Mouse (Mus musculus) lung, embryonic 15.5 days (tissue): ENCODE results near the gene Slc1a3. TPM values are rescaled to one million over a fixed set of nuclear protein-coding genes. Genes with fewer than 3 reads are reported as not detected.
"Not testable (repeated sequence)": the region's sequence is repeated elsewhere in the genome, so short reads cannot be mapped to it uniquely, and the experiment has no call there.

Source experiments
- ATAC-seq: fragments of 200-750 bp; cut with Nextera tagmentation; 2 replicates; pipeline ENCODE4 v1.8.0; 2017; ENCODE audit warnings: moderate number of reproducible peaks, borderline replicate concordance; ENCODE audit not compliant: low FRiP score, low TSS enrichment; ENCODE audit errors: extremely low read depth
- H3K27ac ChIP-seq: fragments of 300-500 bp; sonication (generic); 2 replicates; pipeline ENCODE4 v1.5.1; 2015; ENCODE audit warnings: moderate library complexity, mild to moderate bottlenecking, inconsistent platforms
- H3K27me3 ChIP-seq: fragments of 300-500 bp; sonication (generic); 2 replicates; pipeline ENCODE4 v1.6.1; 2015; ENCODE audit warnings: inconsistent platforms
- H3K36me3 ChIP-seq: fragments of 300-500 bp; sonication (generic); 2 replicates; pipeline ENCODE4 v1.6.1; 2015; ENCODE audit warnings: inconsistent platforms
- H3K4me1 ChIP-seq: fragments of 300-500 bp; sonication (generic); 2 replicates; pipeline ENCODE4 v1.6.1; 2015; ENCODE audit warnings: inconsistent platforms
- H3K4me2 ChIP-seq: fragments of 300-500 bp; sonication (generic); 2 replicates; pipeline ENCODE4 v1.6.1; 2015; ENCODE audit warnings: inconsistent platforms, mild to moderate bottlenecking, moderate library complexity
- H3K4me3 ChIP-seq: fragments of 300-500 bp; sonication (generic); 2 replicates; pipeline ENCODE4 v1.5.1; 2015; ENCODE audit warnings: mild to moderate bottlenecking, inconsistent platforms
- H3K9ac ChIP-seq: fragments of 300-500 bp; sonication (generic); 2 replicates; pipeline ENCODE4 v1.6.1; 2015; ENCODE audit warnings: inconsistent platforms
- H3K9me3 ChIP-seq: fragments of 300-500 bp; sonication (generic); 2 replicates; pipeline ENCODE4 v1.6.1; 2016; ENCODE audit warnings: inconsistent platforms
- WGBS: fragments of 180-500 bp; shearing (Covaris S2); methylation state at CpG from one replicate; pipeline ENCODE4 v1.1.7; 2015; 5-methylcytosine and 5-hydroxymethylcytosine counted together
- polyA plus RNA-seq: library from polyadenylated mRNA; unstranded; fragments of >200 nt; fragmentation: Nextera tagmentation; extraction: Ambion mirVana; gene quantifications from 2 replicates; pipeline ENCODE4 v1.2.1, GENCODE M21; 2015

Gene Slc1a3
- polyA plus RNA-seq, 1 experiment from 2014 or later: 23.8 TPM

- H3K9ac ChIP-seq: no peak overlapping the region
- no peaks in the 10 kb centered on the region for H3K9me3 ChIP-seq
- no peak overlapping the region for H3K4me2 ChIP-seq
- H3K36me3 ChIP-seq: no peaks in the 10 kb centered on the region
- H3K27ac ChIP-seq: no peak overlapping the region
- no peak for ATAC-seq
- 57% methylated on average over 4 of the region's 4 CpGs for WGBS
- H3K4me3 ChIP-seq: no peak overlapping the region
- peaks cover 8% of the 10 kb centered on the region for H3K4me1 ChIP-seq
- H3K27me3 ChIP-seq: no peaks in the 10 kb centered on the region
Observed at GRCm38 (mm10) chr15:8706178-8706577, 4.4 kb downstream of the Slc1a3 start.

- not testable (repeated sequence) for H3K4me1 ChIP-seq, H3K9ac ChIP-seq, H3K27me3 ChIP-seq, H3K36me3 ChIP-seq, H3K4me3 ChIP-seq, H3K27ac ChIP-seq, H3K9me3 ChIP-seq, ATAC-seq, H3K4me2 ChIP-seq
- WGBS: 96% methylated on average over 1 of the region's 1 CpGs
Observed at GRCm38 (mm10) chr15:8705560-8705959, 5.0 kb downstream of the Slc1a3 start.

- no peaks in the 10 kb centered on the region for H3K27me3 ChIP-seq
- no peak overlapping the region for H3K9ac ChIP-seq
- no peaks in the 10 kb centered on the region for H3K36me3 ChIP-seq
- no peaks in the 10 kb centered on the region for H3K9me3 ChIP-seq
- WGBS: 49% methylated on average over 3 of the region's 3 CpGs
- H3K27ac ChIP-seq: no peak overlapping the region
- no peak for ATAC-seq
- H3K4me3 ChIP-seq: no peak overlapping the region
- no peak overlapping the region for H3K4me2 ChIP-seq
- H3K4me1 ChIP-seq: 0 out of 2 replicates have a peak, but pooled peaks cover 2% of the 10 kb centered on the region
Observed at GRCm38 (mm10) chr15:8697976-8698375, 12.6 kb downstream of the Slc1a3 start.

- Histone ChIP-seq H3K4me3 (no peak overlapping the region), H3K9me3 (no peaks in the 10 kb centered on the region), H3K9ac (no peak overlapping the region), H3K36me3 (no peaks in the 10 kb centered on the region), H3K27me3 (no peaks in the 10 kb centered on the region), H3K4me1 (0 out of 2 replicates have a peak, but pooled peaks cover 2% of the 10 kb centered on the region), H3K4me2 (no peak overlapping the region), H3K27ac (no peak overlapping the region)
- 53% methylated on average over 3 of the region's 3 CpGs for WGBS
- ATAC-seq: no peak
Observed at GRCm38 (mm10) chr15:8697500-8697899, 13.1 kb downstream of the Slc1a3 start.

DNA sequence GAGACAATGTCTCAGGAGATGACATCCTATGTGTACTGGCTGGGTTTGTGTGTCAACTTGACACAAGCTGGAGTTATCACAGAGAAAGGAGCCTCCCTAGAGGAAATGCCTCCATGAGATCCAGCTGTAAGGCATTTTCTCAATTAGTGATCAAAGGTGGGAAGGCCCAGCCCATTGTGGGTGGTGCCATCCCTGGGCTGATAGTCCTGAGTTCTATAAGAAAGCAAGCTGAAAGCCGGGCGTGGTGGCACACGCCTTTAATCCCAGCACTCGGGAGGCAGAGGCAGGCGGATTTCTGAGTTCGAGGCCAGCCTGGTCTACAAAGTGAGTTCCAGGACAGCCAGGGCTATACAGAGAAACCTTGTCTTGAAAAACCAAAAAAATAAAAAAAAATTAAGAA lies 20.4 kb downstream of the Slc1a3 start:
- WGBS: 93% methylated on average over 6 of the region's 6 CpGs
- not testable (repeated sequence) for H3K9ac ChIP-seq, H3K36me3 ChIP-seq, H3K27me3 ChIP-seq, H3K9me3 ChIP-seq, H3K27ac ChIP-seq, H3K4me2 ChIP-seq, H3K4me1 ChIP-seq, H3K4me3 ChIP-seq, ATAC-seq

GRCm38 (mm10) chr15:8686846-8687245 lies 23.7 kb downstream of the Slc1a3 start:
- Histone ChIP-seq H3K27ac (no peak overlapping the region), H3K9ac (no peak overlapping the region), H3K4me2 (no peak overlapping the region), H3K36me3 (peaks cover 3% of the 10 kb centered on the region; the same call in 1 of the 2 replicates), H3K9me3 (no peaks in the 10 kb centered on the region), H3K4me3 (no peak overlapping the region), H3K27me3 (no peaks in the 10 kb centered on the region), H3K4me1 (no peaks in the 10 kb centered on the region; the same call in 1 of the 2 replicates)
- no peak for ATAC-seq
- WGBS: 79% methylated on average over 4 of the region's 4 CpGs

GRCm38 (mm10) chr15:8685506-8685905 lies 25.1 kb downstream of the Slc1a3 start:
- H3K36me3 ChIP-seq: peaks cover 3% of the 10 kb centered on the region; the same call in 1 of the 2 replicates
- no peak for ATAC-seq
- no peak overlapping the region for H3K4me3 ChIP-seq
- WGBS: 78% methylated on average over 7 of the region's 7 CpGs
- no peak overlapping the region for H3K4me2 ChIP-seq
- H3K27me3 ChIP-seq: no peaks in the 10 kb centered on the region
- H3K9ac ChIP-seq: no peak overlapping the region
- no peaks in the 10 kb centered on the region for H3K9me3 ChIP-seq
- H3K4me1 ChIP-seq: no peaks in the 10 kb centered on the region; the same call in 1 of the 2 replicates
- no peak overlapping the region for H3K27ac ChIP-seq

DNA sequence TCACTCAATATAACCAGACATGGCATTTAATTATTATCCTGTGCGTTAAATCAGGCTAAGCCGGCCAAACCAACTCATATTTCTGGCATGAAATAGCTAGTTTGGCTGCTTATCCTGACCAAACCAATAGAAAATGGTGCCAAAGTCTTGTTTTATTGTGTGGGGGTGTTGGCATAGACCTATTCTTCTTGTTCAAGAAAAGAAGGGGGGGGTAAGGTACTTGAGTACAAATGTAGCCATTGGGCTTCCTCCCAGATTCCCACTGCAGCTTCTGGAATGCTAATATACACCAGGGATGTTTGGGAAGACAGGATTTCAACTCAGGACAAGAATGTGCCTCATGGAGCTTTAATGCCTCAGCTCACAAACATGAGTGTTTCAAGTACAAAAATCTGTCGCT lies 26.3 kb downstream of the Slc1a3 start:
- 68% methylated on average over 3 of the region's 3 CpGs for WGBS
- ATAC-seq: no peak
- H3K9me3 ChIP-seq: no peaks in the 10 kb centered on the region
- no peak overlapping the region for H3K4me2 ChIP-seq
- no peak overlapping the region for H3K4me3 ChIP-seq
- H3K27me3 ChIP-seq: no peaks in the 10 kb centered on the region
- H3K27ac ChIP-seq: no peak overlapping the region
- no peaks in the 10 kb centered on the region; the same call in 1 of the 2 replicates for H3K4me1 ChIP-seq
- peaks cover 3% of the 10 kb centered on the region; the same call in 1 of the 2 replicates for H3K36me3 ChIP-seq
- no peak overlapping the region for H3K9ac ChIP-seq

- Histone ChIP-seq H3K27ac (no peak overlapping the region), H3K4me3 (no peak overlapping the region), H3K4me2 (no peak overlapping the region), H3K9ac (no peak overlapping the region), H3K27me3 (no peaks in the 10 kb centered on the region), H3K36me3 (peaks cover 3% of the 10 kb centered on the region; the same call in 1 of the 2 replicates), H3K9me3 (no peaks in the 10 kb centered on the region), H3K4me1 (no peaks in the 10 kb centered on the region; the same call in 1 of the 2 replicates)
- WGBS: 69% methylated on average over 3 of the region's 3 CpGs
- no peak for ATAC-seq
Observed at GRCm38 (mm10) chr15:8682871-8683270, 27.7 kb downstream of the Slc1a3 start.

DNA sequence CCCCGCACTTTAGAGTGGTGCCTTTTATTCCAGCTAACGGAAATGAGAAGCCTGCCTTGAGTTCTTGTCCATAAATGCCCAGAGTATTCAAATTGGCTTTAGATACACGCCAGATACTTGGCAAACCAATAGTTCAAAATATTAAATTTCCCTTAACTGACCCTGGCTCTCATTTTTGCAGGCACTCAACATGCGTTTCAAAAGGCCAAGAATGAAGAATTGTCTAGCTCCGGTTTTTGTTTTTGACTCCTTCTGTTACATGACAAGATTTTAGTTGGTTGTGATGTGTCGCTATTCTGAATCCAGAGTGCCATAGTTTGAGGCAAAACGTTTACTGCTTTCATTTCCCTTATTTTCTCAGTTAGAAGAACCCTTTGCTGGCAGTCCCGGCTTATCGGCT lies 28.1 kb downstream of the Slc1a3 start:
- ATAC-seq: no peak
- Histone ChIP-seq H3K27ac (no peak overlapping the region), H3K9me3 (no peaks in the 10 kb centered on the region), H3K36me3 (peaks cover 1% of the 10 kb centered on the region; the same call in 1 of the 2 replicates), H3K27me3 (no peaks in the 10 kb centered on the region), H3K9ac (no peak overlapping the region), H3K4me3 (no peak overlapping the region), H3K4me1 (no peaks in the 10 kb centered on the region; the same call in 1 of the 2 replicates), H3K4me2 (no peak overlapping the region)
- 68% methylated on average over 9 of the region's 9 CpGs for WGBS

- no peak for ATAC-seq
- Histone ChIP-seq H3K9me3 (no peaks in the 10 kb centered on the region), H3K27ac (no peak overlapping the region), H3K36me3 (no peaks in the 10 kb centered on the region), H3K4me3 (no peak overlapping the region), H3K27me3 (no peaks in the 10 kb centered on the region), H3K4me1 (no peaks in the 10 kb centered on the region; the same call in 1 of the 2 replicates), H3K9ac (no peak overlapping the region), H3K4me2 (no peak overlapping the region)
- 75% methylated on average over 7 of the region's 7 CpGs for WGBS
Observed at GRCm38 (mm10) chr15:8681971-8682370, 28.6 kb downstream of the Slc1a3 start.

- no peaks in the 10 kb centered on the region for H3K27me3 ChIP-seq
- ATAC-seq: no peak
- WGBS: 77% methylated on average over 5 of the region's 5 CpGs
- peaks cover 8% of the 10 kb centered on the region; the same call in 1 of the 2 replicates for H3K4me1 ChIP-seq
- no peak overlapping the region for H3K4me3 ChIP-seq
- H3K9ac ChIP-seq: no peak overlapping the region
- no peak overlapping the region for H3K4me2 ChIP-seq
- H3K36me3 ChIP-seq: no peaks in the 10 kb centered on the region
- no peaks in the 10 kb centered on the region for H3K9me3 ChIP-seq
- H3K27ac ChIP-seq: no peak overlapping the region
Observed at GRCm38 (mm10) chr15:8681009-8681408, 29.6 kb downstream of the Slc1a3 start.

DNA sequence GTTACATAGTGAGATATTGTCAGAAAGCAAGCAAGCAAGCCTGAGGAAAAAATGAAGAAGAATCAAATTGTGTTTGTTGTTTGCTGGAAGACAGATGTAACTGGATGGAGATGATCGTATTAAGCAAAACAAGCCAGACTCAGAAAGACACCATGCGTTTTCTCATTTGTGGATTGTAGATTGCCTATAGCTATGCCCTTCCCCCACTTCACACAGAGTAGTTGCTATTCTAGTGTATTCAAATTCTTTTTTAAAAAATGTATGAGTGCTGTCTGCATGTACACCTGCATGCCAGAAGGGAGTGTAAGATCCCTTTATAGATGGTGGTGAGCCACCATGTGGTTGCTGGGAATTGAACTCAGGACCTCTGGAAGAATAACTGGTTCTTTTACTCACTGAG lies 33.6 kb downstream of the Slc1a3 start:
- Histone ChIP-seq H3K4me1 (peaks cover 17% of the 10 kb centered on the region; the same call in 1 of the 2 replicates), H3K4me3 (no peak overlapping the region), H3K27ac (0 out of 2 replicates have a peak overlapping the region, but pooled peaks have one; percentile 57), H3K4me2 (no peak overlapping the region), H3K9ac (no peak overlapping the region), H3K27me3 (no peaks in the 10 kb centered on the region), H3K9me3 (no peaks in the 10 kb centered on the region), H3K36me3 (no peaks in the 10 kb centered on the region)
- no peak for ATAC-seq
- 84% methylated on average over 2 of the region's 2 CpGs for WGBS
